Mouse (Mus musculus) stomach, embryonic 15.5 days (tissue): ENCODE results near the gene Dmbx1. TPM values are rescaled to one million over a fixed set of nuclear protein-coding genes. Genes with fewer than 3 reads are reported as not detected.

Experiments
- ATAC-seq: fragments of 200-750 bp; cut with Nextera tagmentation; 2 replicates; pipeline ENCODE4 v1.8.0; 2017; ENCODE audit warnings: low read depth, moderate number of reproducible peaks, moderate TSS enrichment; ENCODE audit not compliant: insufficient read depth, low FRiP score
- H3K27ac ChIP-seq: fragments of 300-500 bp; sonication (generic); 2 replicates; pipeline ENCODE4 v1.5.1; 2015; ENCODE audit warnings: mild to moderate bottlenecking, inconsistent platforms
- H3K27me3 ChIP-seq: fragments of 300-500 bp; sonication (generic); replicated peaks from 2 replicates; pipeline ENCODE4 v1.6.1; 2015; ENCODE audit warnings: inconsistent platforms
- H3K36me3 ChIP-seq: fragments of 300-500 bp; sonication (generic); 2 replicates; pipeline ENCODE4 v1.6.1; 2015; ENCODE audit warnings: inconsistent platforms
- H3K4me1 ChIP-seq: fragments of 300-500 bp; sonication (generic); 2 replicates; pipeline ENCODE4 v1.6.1; 2015; ENCODE audit warnings: inconsistent platforms
- H3K4me2 ChIP-seq: fragments of 300-500 bp; sonication (generic); 2 replicates; pipeline ENCODE4 v1.6.1; 2015; ENCODE audit warnings: mild to moderate bottlenecking, inconsistent platforms
- H3K4me3 ChIP-seq: fragments of 300-500 bp; sonication (generic); replicated peaks from 2 replicates; pipeline ENCODE4 v1.5.1; 2015; ENCODE audit warnings: inconsistent platforms
- H3K9ac ChIP-seq: fragments of 300-500 bp; sonication (generic); 2 replicates; pipeline ENCODE4 v1.6.1; 2015; ENCODE audit warnings: inconsistent platforms
- H3K9me3 ChIP-seq: fragments of 300-500 bp; sonication (generic); 2 replicates; pipeline ENCODE4 v1.6.1; 2016; ENCODE audit warnings: inconsistent platforms
- WGBS: fragments of 180-500 bp; shearing (Covaris S2); methylation state at CpG from one replicate; pipeline ENCODE4 v1.1.7; 2015; 5-methylcytosine and 5-hydroxymethylcytosine counted together
- polyA plus RNA-seq: library from polyadenylated mRNA; unstranded; fragments of >200 nt; fragmentation: Nextera tagmentation; extraction: Ambion mirVana; gene quantifications from 2 replicates; pipeline ENCODE4 v1.2.1, GENCODE M21; 2015

The Dmbx1 gene
- polyA plus RNA-seq, 1 experiment from 2014 or later, result 0.03 TPM

GRCm38 (mm10) chr4:115962671-115963412 is 23.1 kb upstream of the Dmbx1 start:
- peak overlapping the region; percentile 21 for H3K9ac ChIP-seq
- H3K4me2 ChIP-seq, result peak overlapping the region; percentile 81
- peaks cover 76% of the 10 kb centered on the region for H3K27me3 ChIP-seq
- ATAC-seq, result peak; percentile 53
- peak overlapping the region; percentile 54 for H3K4me3 ChIP-seq
- H3K4me1 ChIP-seq, result no peaks in the 10 kb centered on the region
- WGBS, result under 1% methylated on average over 74 of the region's 79 CpGs
- no peaks in the 10 kb centered on the region for H3K36me3 ChIP-seq
- H3K9me3 ChIP-seq, result no peaks in the 10 kb centered on the region
- no peak overlapping the region for H3K27ac ChIP-seq

- no peaks in the 10 kb centered on the region for H3K9me3 ChIP-seq
- no peak for ATAC-seq
- 15% methylated on average over 7 of the region's 7 CpGs for whole genome bisulfite sequencing
- no peaks in the 10 kb centered on the region for H3K4me1 ChIP-seq
- no peak overlapping the region for H3K4me3 ChIP-seq
- H3K4me2 ChIP-seq, result no peak overlapping the region
- no peaks in the 10 kb centered on the region for H3K36me3 ChIP-seq
- no peak overlapping the region for H3K27ac ChIP-seq
- H3K27me3 ChIP-seq, result peaks cover 75% of the 10 kb centered on the region
- H3K9ac ChIP-seq, result no peak overlapping the region
Observed at GRCm38 (mm10) chr4:115961991-115962390, 22.3 kb upstream of the Dmbx1 start.

- Histone ChIP-seq H3K9ac (no peak overlapping the region), H3K27me3 (peaks cover 78% of the 10 kb centered on the region), H3K36me3 (no peaks in the 10 kb centered on the region), H3K4me1 (no peaks in the 10 kb centered on the region; the same call in 1 of the 2 replicates), H3K4me3 (no peak overlapping the region), H3K27ac (no peak overlapping the region), H3K9me3 (no peaks in the 10 kb centered on the region), H3K4me2 (no peak overlapping the region)
- ATAC-seq, result no peak
Observed at GRCm38 (mm10) chr4:115959546-115959945, 19.8 kb upstream of the Dmbx1 start.

- Histone ChIP-seq H3K9ac (no peak overlapping the region), H3K27me3 (peaks cover 68% of the 10 kb centered on the region), H3K4me1 (no peaks in the 10 kb centered on the region; the same call in 1 of the 2 replicates), H3K27ac (no peak overlapping the region), H3K9me3 (no peaks in the 10 kb centered on the region), H3K36me3 (no peaks in the 10 kb centered on the region), H3K4me3 (no peak overlapping the region), H3K4me2 (no peak overlapping the region)
- 7% methylated on average over 3 of the region's 3 CpGs for WGBS
- no peak for ATAC-seq
Observed at GRCm38 (mm10) chr4:115955494-115955775, 15.7 kb upstream of the Dmbx1 start.

DNA sequence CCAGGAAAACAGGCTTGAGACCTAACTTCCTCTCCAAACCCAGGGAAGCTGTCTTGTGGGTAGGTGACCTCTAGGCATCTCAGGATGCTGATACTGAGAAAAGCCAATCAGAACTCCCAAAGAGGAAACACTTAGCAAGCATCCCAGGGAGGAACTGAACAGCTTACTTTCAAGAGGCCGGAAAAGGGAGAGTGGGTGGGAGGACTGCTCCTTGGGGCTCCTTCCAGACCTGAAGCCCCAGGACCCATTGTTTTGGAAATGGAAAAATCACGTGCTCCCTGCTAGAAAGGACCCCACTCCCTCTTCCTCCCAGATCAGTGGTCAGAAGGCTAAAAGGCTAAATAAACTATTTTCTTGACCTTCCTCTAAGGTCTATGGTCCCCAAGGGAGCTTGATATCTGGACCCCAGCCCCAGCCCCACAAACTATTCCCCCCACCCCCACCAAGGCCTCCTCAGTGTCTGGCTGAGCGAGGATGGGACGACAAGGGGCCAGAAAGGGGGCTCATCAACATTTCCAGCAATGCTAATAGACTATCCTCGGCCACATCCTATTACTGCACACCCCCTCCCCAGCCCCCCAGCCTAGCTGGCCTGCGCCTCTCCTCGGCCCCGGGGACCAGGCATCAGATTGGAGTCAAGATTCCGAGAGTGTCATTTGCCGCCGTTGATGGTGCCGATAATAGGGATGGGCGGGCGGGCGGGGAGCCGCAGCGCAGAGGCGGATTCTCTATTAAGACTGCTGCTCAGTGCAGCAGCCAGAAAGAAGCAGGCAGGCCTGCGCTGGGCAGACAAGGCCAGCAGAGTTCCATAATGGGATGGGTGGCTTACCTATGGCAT is 15.1 kb upstream of the Dmbx1 start:
- Histone ChIP-seq H3K9ac (no peak overlapping the region), H3K27me3 (peaks cover 68% of the 10 kb centered on the region), H3K27ac (no peak overlapping the region), H3K4me1 (no peaks in the 10 kb centered on the region; the same call in 1 of the 2 replicates), H3K4me2 (peak overlapping the region; percentile 23), H3K4me3 (no peak overlapping the region), H3K9me3 (no peaks in the 10 kb centered on the region), H3K36me3 (no peaks in the 10 kb centered on the region)
- WGBS, result 8% methylated on average over 19 of the region's 19 CpGs
- no peak for ATAC-seq

GRCm38 (mm10) chr4:115953559-115953958 is 13.8 kb upstream of the Dmbx1 start:
- no peaks in the 10 kb centered on the region for H3K36me3 ChIP-seq
- no peak overlapping the region for H3K27ac ChIP-seq
- no peak for ATAC-seq
- no peaks in the 10 kb centered on the region; the same call in 1 of the 2 replicates for H3K4me1 ChIP-seq
- no peak overlapping the region for H3K4me3 ChIP-seq
- 43% methylated on average over 5 of the region's 5 CpGs for WGBS
- no peak overlapping the region for H3K9ac ChIP-seq
- H3K27me3 ChIP-seq, result peaks cover 68% of the 10 kb centered on the region
- H3K4me2 ChIP-seq, result no peak overlapping the region
- H3K9me3 ChIP-seq, result no peaks in the 10 kb centered on the region

- WGBS, result 17% methylated on average over 6 of the region's 6 CpGs
- Histone ChIP-seq H3K27me3 (peaks cover 64% of the 10 kb centered on the region), H3K9me3 (no peaks in the 10 kb centered on the region), H3K27ac (no peak overlapping the region), H3K4me2 (no peak overlapping the region), H3K4me1 (no peaks in the 10 kb centered on the region; the same call in 1 of the 2 replicates), H3K9ac (no peak overlapping the region), H3K36me3 (no peaks in the 10 kb centered on the region), H3K4me3 (no peak overlapping the region)
- ATAC-seq, result no peak
Observed at GRCm38 (mm10) chr4:115952758-115953157, 13.0 kb upstream of the Dmbx1 start.

- Histone ChIP-seq H3K4me3 (no peak overlapping the region), H3K4me2 (no peak overlapping the region), H3K27ac (no peak overlapping the region), H3K36me3 (no peaks in the 10 kb centered on the region), H3K4me1 (peaks cover 7% of the 10 kb centered on the region), H3K27me3 (peaks cover 84% of the 10 kb centered on the region), H3K9me3 (no peaks in the 10 kb centered on the region), H3K9ac (no peak overlapping the region)
- 2% methylated on average over 41 of the region's 41 CpGs for WGBS
- 0 out of 2 replicates have a peak, but pooled peaks have one; percentile 47 for ATAC-seq
Observed at GRCm38 (mm10) chr4:115943669-115944314, 4.1 kb upstream of the Dmbx1 start.

DNA sequence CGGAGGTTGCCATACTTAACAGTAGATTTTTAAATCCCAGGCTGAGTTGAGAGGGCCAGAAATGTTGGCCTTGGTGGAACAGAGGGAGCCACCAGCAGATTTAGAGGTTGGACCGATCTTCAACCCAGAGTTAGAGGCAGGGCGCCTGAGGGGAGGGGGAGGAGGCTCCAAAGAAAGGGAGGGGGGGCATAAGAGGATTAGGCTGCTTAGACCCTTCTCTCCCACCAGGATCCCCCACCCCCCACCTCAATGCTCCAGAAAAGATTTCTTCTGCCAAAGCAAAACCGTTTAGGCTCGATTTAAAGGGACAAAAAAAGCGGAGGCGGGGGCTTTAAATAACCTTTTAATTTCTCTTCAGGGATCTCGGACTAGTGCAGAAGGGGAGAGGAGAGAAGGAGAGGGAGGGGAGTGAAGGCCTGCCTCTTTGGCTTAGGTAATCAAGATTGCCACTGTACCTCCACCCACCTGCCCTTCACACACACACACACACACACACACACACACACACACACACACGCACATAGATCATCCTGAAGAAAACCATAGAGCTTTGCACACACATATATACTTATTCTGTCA is 1.6 kb upstream of the Dmbx1 start:
- ATAC-seq, result no peak
- WGBS, result 15% methylated on average over 8 of the region's 9 CpGs
- H3K36me3 ChIP-seq, result no peaks in the 10 kb centered on the region
- no peaks in the 10 kb centered on the region for H3K9me3 ChIP-seq
- H3K9ac ChIP-seq, result no peak overlapping the region
- peaks cover 11% of the 10 kb centered on the region for H3K4me1 ChIP-seq
- peaks cover 100% of the 10 kb centered on the region for H3K27me3 ChIP-seq
- no peak overlapping the region for H3K4me2 ChIP-seq
- H3K27ac ChIP-seq, result no peak overlapping the region
- no peak overlapping the region for H3K4me3 ChIP-seq

DNA sequence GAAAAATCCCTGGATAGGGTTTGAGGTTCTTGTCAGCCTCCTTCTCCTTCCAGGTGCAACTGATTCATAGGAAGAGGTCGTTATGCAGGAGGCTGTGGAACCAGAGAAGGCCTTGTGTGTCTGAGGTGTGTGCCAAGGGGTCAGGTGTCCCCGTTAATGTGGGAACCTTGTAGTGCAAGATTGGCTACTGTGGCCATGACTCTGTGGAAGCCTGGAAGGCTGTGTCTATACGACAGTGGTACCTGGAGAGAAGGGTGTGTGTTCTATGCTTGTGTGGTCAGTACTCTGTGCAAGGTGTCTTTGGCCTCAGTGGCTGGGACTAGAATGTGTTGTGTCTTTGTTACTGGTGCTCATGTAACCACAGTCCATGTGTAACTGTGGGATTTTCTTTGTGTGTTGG is 955 bp upstream of the Dmbx1 start:
- peaks cover 11% of the 10 kb centered on the region for H3K4me1 ChIP-seq
- no peak overlapping the region for H3K9ac ChIP-seq
- no peaks in the 10 kb centered on the region for H3K9me3 ChIP-seq
- no peak overlapping the region for H3K4me2 ChIP-seq
- H3K27me3 ChIP-seq, result peaks cover 100% of the 10 kb centered on the region
- H3K27ac ChIP-seq, result no peak overlapping the region
- ATAC-seq, result no peak
- no peaks in the 10 kb centered on the region for H3K36me3 ChIP-seq
- H3K4me3 ChIP-seq, result no peak overlapping the region
- WGBS, result 3% methylated on average over 3 of the region's 3 CpGs

GRCm38 (mm10) chr4:115938276-115939160 is 1.2 kb downstream of the Dmbx1 start:
- Histone ChIP-seq H3K36me3 (no peaks in the 10 kb centered on the region), H3K27me3 (peaks cover 98% of the 10 kb centered on the region), H3K4me3 (no peak overlapping the region), H3K4me2 (no peak overlapping the region), H3K9ac (no peak overlapping the region), H3K4me1 (peaks cover 11% of the 10 kb centered on the region), H3K27ac (no peak overlapping the region), H3K9me3 (no peaks in the 10 kb centered on the region)
- no peak for ATAC-seq
- 3% methylated on average over 37 of the region's 37 CpGs for WGBS
